Mouse (Mus musculus) midbrain, postnatal 0 days (tissue): ENCODE data around the gene Ppat. TPM values are rescaled to one million over a fixed set of nuclear protein-coding genes. Genes with fewer than 3 reads are reported as not detected.

ENCODE experiments used
- ATAC-seq: fragments of 200-750 bp; cut with Nextera tagmentation; 2 replicates; pipeline ENCODE4 v1.8.0; 2017; ENCODE audit warnings: moderate number of reproducible peaks, mild to moderate bottlenecking, moderate TSS enrichment, moderate library complexity; ENCODE audit not compliant: low FRiP score
- DNase-seq: peaks from one replicate; pipeline ENCODE4 v3.0.0-alpha.2; 2015; ENCODE audit warnings: low spot score
- H3K27ac ChIP-seq: fragments of 300-500 bp; sonication (generic); 2 replicates; pipeline ENCODE4 v1.5.1; 2014; ENCODE audit warnings: low read depth, mild to moderate bottlenecking, low read length, mixed read lengths
- H3K27me3 ChIP-seq: fragments of 300-500 bp; sonication (generic); 2 replicates; pipeline ENCODE4 v1.6.1; 2014; ENCODE audit warnings: low read length, control low read depth, mixed read lengths; ENCODE audit not compliant: insufficient read depth
- H3K36me3 ChIP-seq: fragments of 300-500 bp; sonication (generic); 2 replicates; pipeline ENCODE4 v1.6.1; 2014; ENCODE audit warnings: low read length, control low read depth, mixed read lengths; ENCODE audit not compliant: insufficient read depth
- H3K4me1 ChIP-seq: fragments of 300-500 bp; sonication (generic); 2 replicates; pipeline ENCODE4 v1.6.1; 2014; ENCODE audit warnings: mild to moderate bottlenecking, control low read depth, antibody characterized with exemption, low read length, mixed read lengths; ENCODE audit not compliant: insufficient read depth
- H3K4me2 ChIP-seq: fragments of 300-500 bp; sonication (generic); 2 replicates; pipeline ENCODE4 v1.6.1; 2014; ENCODE audit warnings: low read depth, mild to moderate bottlenecking, low read length, mixed read lengths; ENCODE audit not compliant: poor library complexity, severe bottlenecking
- H3K4me3 ChIP-seq: fragments of 300-500 bp; sonication (generic); 2 replicates; pipeline ENCODE4 v1.5.1; 2014; ENCODE audit warnings: low read depth, mild to moderate bottlenecking, low read length, moderate library complexity
- H3K9ac ChIP-seq: fragments of 300-500 bp; sonication (generic); replicated peaks from 2 replicates; pipeline ENCODE4 v1.6.1; 2014; ENCODE audit warnings: mild to moderate bottlenecking, low read length, moderate library complexity, mixed read lengths; ENCODE audit not compliant: poor library complexity, severe bottlenecking
- H3K9me3 ChIP-seq: fragments of 300-500 bp; sonication (generic); 2 replicates; pipeline ENCODE4 v1.6.1; 2016; ENCODE audit warnings: low read length, control low read depth
- CTCF ChIP-seq: IDR thresholded peaks from 2 replicates; pipeline ENCODE4 v1.5.1; 2016; ENCODE audit warnings: antibody characterized with exemption, mild to moderate bottlenecking
- WGBS: fragments of 180-500 bp; shearing (Covaris S2); extraction: QIAGEN DNeasy Blood & Tissue Kit; methylation state at CpG from one replicate; pipeline ENCODE4 v1.1.7; 2014; 5-methylcytosine and 5-hydroxymethylcytosine counted together
- polyA plus RNA-seq: library from polyadenylated mRNA; unstranded; fragments of >200 nt; fragmentation: Nextera tagmentation; extraction: Ambion mirVana; gene quantifications from 2 replicates; pipeline ENCODE4 v1.2.1, GENCODE M21; 2015
- total RNA-seq: library from RNA; depleted of rRNA; stranded (reverse); fragments of >200 nt; gene quantifications from 2 replicates; pipeline ENCODE4 v1.2.3, GENCODE M21; 2014; rRNA removed

The Ppat gene
- total RNA-seq (10.7 and 14.0 TPM in 2 replicates), polyA plus RNA-seq (7.8 and 8.2 TPM in 2 replicates)

GRCm38 (mm10) chr5:76951106-76952027, at the start of gene Ppat, which contains the start of gene Paics:
Ppat (minus strand) TSS chr5:76951578.
Paics (plus strand) TSS chr5:76951307.
- Histone ChIP-seq H3K9me3 (no peaks in the 10 kb centered on the region), H3K4me3 (peak within 1 kb of the TSS; percentile 69), H3K27me3 (no peaks in the 10 kb centered on the region), H3K36me3 (0 out of 2 replicates have a peak, but pooled peaks cover 5% of the 10 kb centered on the region), H3K4me1 (peaks cover 10% of the 10 kb centered on the region), H3K4me2 (peak within 1 kb of the TSS; percentile 90), H3K9ac (peak within 1 kb of the TSS; percentile 73), H3K27ac (peak within 1 kb of the TSS; percentile 70)
- TF ChIP-seq CTCF = peak; percentile 26; the same call in 1 of the 2 replicates
- DNase-seq (peak; percentile 98), ATAC-seq (peak; percentile 98)
- WGBS = under 1% methylated on average over 72 of the region's 81 CpGs

GRCm38 (mm10) chr5:76998416-76998815, 47.0 kb upstream of the Ppat start:
- Histone ChIP-seq H3K36me3 (peaks cover 25% of the 10 kb centered on the region), H3K9ac (no peak overlapping the region), H3K4me3 (no peak overlapping the region)

GRCm38 (mm10) chr5:76993174-76993814, 41.9 kb upstream of the Ppat start:
- Histone ChIP-seq H3K4me1 (no peaks in the 10 kb centered on the region), H3K4me2 (no peak overlapping the region), H3K4me3 (no peak overlapping the region), H3K9ac (no peak overlapping the region), H3K36me3 (peaks cover 46% of the 10 kb centered on the region), H3K27me3 (no peaks in the 10 kb centered on the region), H3K27ac (no peak overlapping the region), H3K9me3 (no peaks in the 10 kb centered on the region)
- WGBS = 95% methylated on average over 5 of the region's 5 CpGs
- ATAC-seq (no peak), DNase-seq (no peak)
- TF ChIP-seq CTCF = no peak

More at GRCm38 (mm10) chr5:76998416-76998815, 47.0 kb upstream of the Ppat start:
- peak; percentile 90 for DNase-seq
- Histone ChIP-seq H3K4me2 (no peak overlapping the region), H3K9me3 (no peaks in the 10 kb centered on the region), H3K4me1 (no peaks in the 10 kb centered on the region), H3K27me3 (no peaks in the 10 kb centered on the region), H3K27ac (no peak overlapping the region)
- ATAC-seq = 0 out of 2 replicates have a peak, but pooled peaks have one; percentile 69
- TF ChIP-seq CTCF = peak; percentile 85
- 37% methylated on average over 5 of the region's 5 CpGs for WGBS

GRCm38 (mm10) chr5:76990789-76991188, 39.4 kb upstream of the Ppat start:
- Histone ChIP-seq H3K4me3 (no peak overlapping the region), H3K9ac (no peak overlapping the region), H3K27me3 (no peaks in the 10 kb centered on the region), H3K36me3 (peaks cover 53% of the 10 kb centered on the region), H3K4me1 (no peaks in the 10 kb centered on the region), H3K27ac (no peak overlapping the region), H3K4me2 (no peak overlapping the region), H3K9me3 (no peaks in the 10 kb centered on the region)
- ATAC-seq (no peak), DNase-seq (no peak)
- TF ChIP-seq CTCF = no peak
- 97% methylated on average over 3 of the region's 3 CpGs for WGBS

GRCm38 (mm10) chr5:76984015-76984414, 32.6 kb upstream of the Ppat start:
- Histone ChIP-seq H3K4me2 (no peak overlapping the region), H3K4me1 (no peaks in the 10 kb centered on the region), H3K9me3 (no peaks in the 10 kb centered on the region), H3K4me3 (no peak overlapping the region), H3K27ac (no peak overlapping the region), H3K9ac (no peak overlapping the region), H3K27me3 (no peaks in the 10 kb centered on the region), H3K36me3 (peaks cover 65% of the 10 kb centered on the region)
- DNase-seq (no peak), ATAC-seq (no peak)
- no peak for TF ChIP-seq CTCF
- WGBS = 97% methylated on average over 11 of the region's 11 CpGs
